Mouse (Mus musculus) CH12.LX (cell line): Measurements from ENCODE around the gene Srsf5.

Experiments
- BHLHE40 ChIP-seq: IDR thresholded peaks from 2 replicates; pipeline ENCODE4 v1.6.1; 2011; ENCODE audit warnings: mild to moderate bottlenecking, low read depth, low read length, improper control_type of control experiment
- CHD1 ChIP-seq: IDR thresholded peaks from 2 replicates; pipeline ENCODE4 v1.6.1; 2012; ENCODE audit warnings: low read depth, low read length, improper control_type of control experiment, inconsistent platforms
- CTCF ChIP-seq, 2 experiments: IDR thresholded peaks in 1 of 2; conservative IDR thresholded peaks in 1 of 2; 2 replicates each; pipeline ENCODE4 v1.5.1; 2011 to 2012; ENCODE audit warnings: low read depth in 2 of 2, low read length in 2 of 2, improper control_type of control experiment in 1 of 2, inconsistent platforms in 1 of 2, mild to moderate bottlenecking in 1 of 2, moderate library complexity in 1 of 2
- ELF1 ChIP-seq: IDR thresholded peaks from 2 replicates; pipeline ENCODE4 v1.6.1; 2014; ENCODE audit warnings: low read depth, mild to moderate bottlenecking, inconsistent platforms, low read length, improper control_type of control experiment
- POLR2AphosphoS2 ChIP-seq: IDR thresholded peaks from 2 replicates; pipeline ENCODE4 v1.6.1; 2011; ENCODE audit warnings: low read depth, low read length, improper control_type of control experiment
- TCF12 ChIP-seq: IDR thresholded peaks from 2 replicates; pipeline ENCODE4 v1.6.1; 2014; ENCODE audit warnings: low read depth, mild to moderate bottlenecking, inconsistent platforms, low read length, improper control_type of control experiment
- USF1 ChIP-seq: IDR thresholded peaks from 2 replicates; pipeline ENCODE4 v1.6.1; 2014; ENCODE audit warnings: low read depth, mild to moderate bottlenecking, inconsistent platforms, low read length, improper control_type of control experiment
- ZC3H11A ChIP-seq: IDR thresholded peaks from 2 replicates; pipeline ENCODE4 v1.6.1; 2012; ENCODE audit warnings: low read depth, mild to moderate bottlenecking, inconsistent platforms, low read length, improper control_type of control experiment

- TF ChIP-seq CHD1 (no peak), POLR2AphosphoS2 (no peak), ZC3H11A (no peak), ELF1 (no peak; the same call in 1 of the 2 replicates), USF1 (no peak), BHLHE40 (no peak), CTCF (conservative IDR thresholded peaks at IDR 0.05 in 1 of 2, IDR thresholded peaks at IDR 0.05 in 1 of 2; ENCODE audit: low read depth in 2 of 2, low read length in 2 of 2) (no peak), TCF12 (no peak)
These were observed 6.1 kb upstream of the Srsf5 start for GRCm38 (mm10) chr12:80939165-80939564.
